Mouse (Mus musculus): Measurements from ENCODE around the gene Vti1a. TPM values are rescaled to one million over a fixed set of nuclear protein-coding genes. Genes with fewer than 3 reads are reported as not detected.
A peak's percentile ranks its signal among the peaks of the same experiment; 100 is the strongest.

Gene Vti1a
- total RNA-seq (2015) (25.0 and 25.2 TPM in 2 replicates), total RNA-seq (2017) (34.2 and 45.6 TPM in 2 replicates)

DNA sequence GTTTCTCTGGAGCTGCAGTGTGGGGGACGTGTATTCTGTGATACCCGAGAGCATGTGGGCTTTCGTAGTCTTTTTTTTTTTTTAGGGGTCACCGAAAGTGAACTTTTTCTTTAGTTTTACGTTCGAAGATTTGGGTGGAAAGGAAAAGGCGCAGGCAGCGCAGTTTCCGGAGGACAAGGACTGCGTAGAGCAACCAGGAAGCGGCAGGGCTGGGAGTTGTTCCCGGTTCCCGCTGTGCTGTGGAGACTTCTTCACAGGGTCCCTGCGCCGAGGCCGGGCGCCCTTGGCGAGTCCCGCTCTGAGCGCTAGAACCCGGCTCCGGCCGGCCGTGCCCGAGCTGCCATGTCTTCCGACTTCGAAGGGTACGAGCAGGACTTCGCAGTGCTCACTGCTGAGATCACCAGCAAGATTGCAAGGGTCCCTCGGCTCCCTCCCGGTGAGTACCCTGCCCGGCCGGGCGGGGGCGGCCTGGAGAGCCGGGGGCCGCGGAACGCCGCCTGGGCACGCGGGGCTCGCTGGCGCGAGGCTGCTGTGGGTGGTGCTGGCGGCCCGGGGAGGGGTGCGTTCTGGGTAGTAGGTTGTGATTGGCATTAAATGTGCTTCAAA, at the start of gene Vti1a:
Gene Vti1a, plus strand, starts transcription at position 187 of the 606 bp plus-strand sequence.
- peak; percentile 91 for ATAC-seq (replicated peaks; ENCODE audit: poor library complexity)

DNA sequence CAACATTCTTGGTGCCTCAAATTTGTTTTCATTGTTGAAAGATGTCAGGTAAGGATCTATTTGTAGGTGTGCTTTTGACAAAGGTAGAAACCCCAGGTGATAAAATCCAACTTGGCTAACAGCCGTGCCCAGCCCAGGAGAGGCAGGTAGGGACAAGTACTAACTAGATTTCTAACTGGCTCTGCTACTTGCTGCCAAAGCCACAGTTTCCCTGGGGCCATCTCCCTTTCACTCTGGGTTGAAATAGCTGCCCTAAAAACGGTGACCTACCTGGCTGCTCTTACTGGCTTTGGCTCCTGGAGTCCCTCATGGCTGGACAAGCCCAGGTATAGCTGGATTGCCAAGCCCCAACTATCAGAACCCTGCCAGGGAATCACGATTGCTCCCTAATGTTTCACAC, 49.3 kb upstream of the Vti1a start:
- no peak for ATAC-seq (replicated peaks; ENCODE audit: poor library complexity)

DNA sequence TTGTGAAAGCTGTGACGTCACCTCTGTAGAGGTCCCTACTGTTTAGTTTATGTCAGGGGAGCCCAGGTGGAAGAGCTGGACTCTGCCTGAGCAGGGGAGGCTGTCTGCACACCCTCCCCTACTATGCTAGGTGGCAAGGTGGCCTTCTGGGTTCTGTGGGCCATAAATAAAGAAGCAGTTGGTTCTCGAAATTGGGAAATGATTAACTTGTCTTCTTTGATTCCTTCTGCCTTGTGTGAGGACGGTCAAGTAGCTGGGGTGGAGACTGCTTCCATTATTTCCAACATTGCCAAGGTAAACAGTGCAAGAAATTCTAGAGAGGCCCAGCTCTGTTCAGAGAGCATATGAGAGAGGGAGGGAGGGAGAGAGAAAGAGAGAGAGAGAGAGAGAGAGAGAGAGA, 47.9 kb upstream of the Vti1a start:
- no peak for ATAC-seq (replicated peaks; ENCODE audit: poor library complexity)

DNA sequence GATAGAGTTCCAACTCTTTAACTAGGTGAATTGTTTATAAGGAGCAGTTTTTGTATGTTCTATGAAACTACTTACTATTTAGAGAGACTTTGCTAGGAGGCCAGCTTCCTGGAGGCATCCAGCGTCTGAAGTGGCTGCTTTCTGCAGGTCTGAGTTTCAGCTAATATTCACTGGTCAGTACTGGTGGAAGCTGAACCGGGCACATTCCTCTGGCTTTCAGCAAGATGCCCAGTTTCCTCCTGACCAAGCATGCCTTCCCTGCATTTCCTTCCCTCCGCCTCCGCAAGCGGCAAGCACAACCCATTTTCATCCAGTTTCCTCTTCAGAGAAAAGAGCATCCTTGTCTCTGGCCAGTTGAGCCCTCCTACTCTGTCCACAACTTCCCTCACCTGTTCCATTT, 47.0 kb upstream of the Vti1a start:
- ATAC-seq (replicated peaks; ENCODE audit: poor library complexity), result no peak

DNA sequence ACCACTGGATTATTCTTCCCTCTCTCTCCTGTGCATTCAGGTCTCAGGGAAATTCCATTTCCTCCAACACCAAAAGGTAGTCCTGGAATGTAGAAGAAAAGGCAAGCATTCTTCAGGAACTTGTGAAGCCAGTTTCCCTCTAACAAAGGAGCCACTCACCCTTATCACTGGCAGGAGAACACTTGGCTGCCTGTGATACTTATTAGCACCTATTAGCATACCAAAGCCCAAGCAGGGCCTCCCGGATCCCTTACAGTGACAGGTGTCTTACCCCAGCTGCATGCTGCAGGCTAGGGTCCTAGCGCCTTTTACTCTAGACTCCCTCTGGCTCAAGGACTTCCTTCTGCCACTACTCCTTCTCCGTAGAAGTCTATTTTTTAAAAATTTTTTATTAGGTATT, 44.6 kb upstream of the Vti1a start:
- 0 out of 2 replicates have a peak, but pooled peaks have one; percentile 24 for ATAC-seq (replicated peaks; ENCODE audit: poor library complexity)

DNA sequence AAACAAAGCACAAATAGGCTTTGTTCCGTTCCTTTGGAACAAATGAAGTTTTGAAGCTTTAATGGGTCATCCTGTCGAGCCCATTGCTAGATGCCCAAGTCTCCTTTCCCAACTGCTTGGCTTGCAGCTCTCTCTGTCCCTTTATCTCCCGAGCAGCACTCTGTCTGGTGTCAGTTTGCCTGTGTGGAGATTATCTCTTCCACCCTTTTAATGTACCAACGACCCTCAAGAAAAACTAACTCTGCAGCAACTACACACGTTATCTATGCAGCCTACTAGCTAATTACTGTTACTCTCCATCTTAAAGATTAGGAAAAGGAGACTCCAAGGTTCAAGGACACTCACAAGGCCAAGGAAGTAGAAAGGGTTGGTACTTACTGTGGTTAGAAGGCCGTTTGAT, 42.8 kb upstream of the Vti1a start:
- ATAC-seq (replicated peaks; ENCODE audit: poor library complexity), result peak; percentile 74

DNA sequence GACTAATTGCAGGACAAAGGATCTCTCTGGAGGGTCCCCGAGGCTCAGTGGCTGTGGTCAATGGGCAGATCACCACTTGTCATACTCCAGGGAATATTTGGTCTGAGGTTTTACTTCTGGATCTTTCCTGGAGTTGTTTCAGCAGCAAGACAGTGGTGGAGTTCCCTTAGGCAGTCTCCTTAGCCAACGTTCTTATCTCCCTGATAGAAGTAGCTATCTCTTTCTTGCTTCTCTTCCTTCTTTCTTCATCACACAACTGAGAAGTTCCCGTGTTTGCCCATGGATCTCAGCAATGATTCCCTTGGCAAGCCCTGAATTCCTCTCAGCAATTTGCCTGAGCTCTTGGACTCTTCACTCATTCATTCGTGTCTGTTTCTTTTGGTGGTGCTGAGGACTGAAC, 40.0 kb upstream of the Vti1a start:
- ATAC-seq (replicated peaks; ENCODE audit: poor library complexity), result no peak

DNA sequence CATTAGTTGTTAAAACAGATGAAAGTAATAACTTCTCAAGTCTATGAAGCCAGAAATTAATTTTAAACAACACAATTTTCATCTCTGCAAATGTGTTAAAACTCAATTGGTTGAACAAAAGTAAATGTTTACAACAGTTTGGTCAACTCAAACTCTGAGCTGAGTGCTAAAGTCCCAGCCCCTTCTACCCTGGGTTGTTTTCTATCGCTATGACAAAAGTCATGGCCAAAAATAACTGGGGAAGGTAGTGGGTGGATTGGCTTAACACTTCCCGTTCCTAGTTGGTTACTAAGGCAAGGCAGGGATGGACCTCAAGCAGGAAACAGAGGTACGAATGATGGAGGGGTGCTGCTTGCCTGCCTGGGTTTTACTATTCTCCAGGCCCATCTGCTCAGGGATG, 39.3 kb upstream of the Vti1a start:
- no peak for ATAC-seq (replicated peaks; ENCODE audit: poor library complexity)

DNA sequence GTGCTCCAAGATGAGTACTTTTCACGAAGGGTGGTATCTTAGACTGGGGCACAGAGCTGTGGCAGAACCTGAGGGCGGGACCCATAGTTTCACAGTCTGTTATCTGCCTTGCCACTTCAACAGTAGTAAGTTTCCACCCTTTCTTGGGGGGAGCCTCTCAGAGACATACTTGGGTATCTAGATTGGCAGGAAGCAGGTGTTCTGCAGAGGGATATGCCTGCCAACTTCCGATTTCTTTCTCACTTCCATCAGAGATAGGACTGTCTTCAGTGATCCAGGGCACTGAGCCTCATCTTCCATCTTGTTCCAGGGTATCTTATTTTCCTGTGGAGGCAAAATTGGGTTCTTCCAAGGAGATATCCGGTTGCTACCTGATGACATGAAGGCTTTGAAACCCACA, 32.0 kb upstream of the Vti1a start:
- peak; percentile 99 for ATAC-seq (replicated peaks; ENCODE audit: poor library complexity)

DNA sequence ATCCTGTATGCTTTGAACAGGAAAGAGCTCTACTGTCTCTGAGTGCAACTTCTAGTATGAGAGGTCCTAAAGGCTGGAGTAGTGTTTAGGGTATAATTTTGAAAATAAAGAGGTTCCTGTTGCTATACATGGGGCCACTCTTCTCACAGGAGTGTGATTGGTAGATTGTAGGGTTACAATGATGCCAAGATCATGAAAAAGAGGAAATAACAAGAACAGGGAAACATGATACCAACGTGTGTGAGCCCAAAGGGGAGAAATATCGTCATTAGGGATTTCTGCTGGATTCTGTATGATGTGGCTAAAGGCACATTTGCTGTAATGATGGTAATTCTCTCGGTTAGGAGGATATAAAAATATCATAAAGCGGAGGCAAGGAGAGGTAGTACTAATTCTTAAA, 30.1 kb upstream of the Vti1a start:
- no peak for ATAC-seq (replicated peaks; ENCODE audit: poor library complexity)

DNA sequence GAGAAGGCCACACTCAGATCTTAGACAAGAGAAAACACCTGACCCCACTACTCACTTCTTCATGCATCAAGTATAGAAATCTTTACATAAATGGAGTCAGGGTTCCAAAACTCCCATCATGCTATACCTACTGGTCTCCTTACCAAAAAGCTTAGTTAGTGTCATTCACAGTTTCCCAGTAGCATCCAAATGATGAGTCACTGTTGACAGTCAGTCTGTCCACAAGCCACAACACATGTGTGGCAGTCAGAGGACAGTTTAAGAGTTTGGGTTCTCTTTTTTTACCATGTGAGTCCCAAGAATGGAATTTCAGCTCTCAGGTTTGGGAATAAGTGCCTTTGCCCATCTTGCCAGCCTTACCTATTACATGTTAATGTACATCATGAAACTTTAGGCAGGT, 27.1 kb upstream of the Vti1a start:
- ATAC-seq (replicated peaks; ENCODE audit: poor library complexity), result no peak

DNA sequence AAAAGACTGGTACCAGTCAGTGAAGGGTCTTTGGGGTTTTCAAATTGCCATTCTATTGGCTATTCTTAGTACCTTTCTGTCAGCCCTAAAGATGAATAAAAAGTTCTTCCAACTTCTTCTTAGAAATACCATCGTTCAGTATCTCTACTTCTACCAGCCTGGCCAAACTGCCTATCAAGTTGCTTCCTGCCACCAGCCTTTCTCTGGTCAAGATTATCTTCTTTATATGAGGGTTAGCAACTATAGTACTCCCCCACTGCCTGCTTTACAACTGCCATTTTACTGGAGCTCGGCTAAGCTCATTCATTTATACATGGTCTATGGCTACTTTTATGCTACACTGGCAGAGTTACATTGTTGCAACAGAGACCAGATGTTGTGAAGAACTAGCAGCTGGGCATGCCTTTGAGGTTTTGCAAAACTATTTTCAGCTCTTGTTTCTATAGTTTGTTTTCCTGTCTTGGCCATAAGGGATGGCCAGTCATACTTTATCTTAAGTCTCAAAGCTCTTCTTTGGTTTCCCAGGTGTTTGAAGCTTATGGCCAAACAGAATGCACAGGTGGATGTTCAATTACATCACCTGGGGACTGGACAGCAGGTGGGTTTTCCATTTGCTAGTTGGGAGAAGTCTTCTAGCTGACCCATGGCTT, 25.3 kb upstream of the Vti1a start:
- 0 out of 2 replicates have a peak, but pooled peaks have one; percentile 18 for ATAC-seq (replicated peaks; ENCODE audit: poor library complexity)

DNA sequence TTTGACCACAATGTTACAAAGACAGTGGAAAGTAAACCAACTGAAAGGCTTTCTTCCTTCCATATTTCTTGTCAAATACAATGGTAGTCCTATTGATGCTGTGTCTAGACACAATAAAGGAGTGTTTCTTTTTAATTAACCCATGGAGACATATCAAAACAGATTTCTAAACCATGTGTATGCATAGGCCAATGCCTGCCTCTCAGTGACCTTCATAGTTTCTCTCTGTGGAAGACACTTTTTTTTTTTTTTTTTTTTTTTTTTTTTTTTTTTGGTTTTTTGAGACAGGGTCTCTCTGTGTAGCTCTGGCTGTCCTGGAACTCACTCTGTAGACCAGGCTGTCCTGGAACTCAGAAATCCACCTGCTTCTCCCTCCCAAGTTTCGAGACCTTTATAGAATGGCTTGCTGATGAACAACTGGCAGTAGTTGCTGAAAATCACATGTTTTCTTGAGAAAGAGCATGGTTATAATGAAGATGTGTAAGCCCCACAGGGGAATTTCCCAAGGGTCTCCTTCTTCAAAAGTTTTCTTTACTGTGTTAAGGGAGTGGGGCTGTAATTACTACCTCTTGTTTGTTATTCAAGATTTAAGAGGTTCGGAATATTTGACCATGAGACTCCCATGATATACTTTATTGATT, 23.8 kb upstream of the Vti1a start:
- no peak for ATAC-seq (replicated peaks; ENCODE audit: poor library complexity)

DNA sequence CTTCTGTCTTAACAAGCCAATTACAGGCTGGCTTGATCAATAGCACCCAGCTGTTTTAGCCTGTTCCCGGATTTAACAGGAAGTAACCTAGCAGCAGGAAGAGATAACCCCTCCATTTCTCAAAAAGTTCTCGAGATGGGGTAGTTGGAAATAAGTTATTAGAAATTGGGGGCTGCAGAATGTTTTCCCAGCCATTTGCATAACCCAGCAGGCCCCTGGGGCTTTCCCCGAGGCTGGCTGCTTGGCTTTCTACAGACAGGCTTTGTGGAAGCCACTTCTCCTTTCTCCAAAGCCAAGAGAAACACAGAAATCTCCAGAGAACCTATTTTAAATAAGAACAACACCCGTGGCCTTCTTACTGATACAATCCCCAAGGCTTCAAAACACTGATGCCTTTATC, 22.9 kb upstream of the Vti1a start:
- ATAC-seq (replicated peaks; ENCODE audit: poor library complexity), result no peak

DNA sequence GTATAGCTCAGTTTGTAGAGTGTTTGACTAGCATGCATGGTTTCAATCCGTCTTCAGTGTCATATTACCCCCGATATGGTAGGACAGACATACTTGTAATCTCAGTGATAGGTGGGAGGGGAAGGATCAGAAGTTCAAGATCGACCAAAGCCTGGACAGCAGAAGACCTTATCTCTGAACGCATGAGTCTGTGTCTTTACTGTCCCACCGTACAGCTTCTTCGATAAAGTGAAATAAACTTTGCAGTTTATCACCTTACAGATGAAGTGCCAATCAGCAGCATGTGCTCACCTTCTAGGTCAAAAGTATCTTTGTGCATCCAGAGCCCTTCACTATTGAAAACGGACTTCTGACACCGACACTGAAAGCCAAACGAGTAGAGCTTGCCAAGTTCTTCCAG, 21.0 kb upstream of the Vti1a start:
- peak; percentile 27 for ATAC-seq (replicated peaks; ENCODE audit: poor library complexity)

DNA sequence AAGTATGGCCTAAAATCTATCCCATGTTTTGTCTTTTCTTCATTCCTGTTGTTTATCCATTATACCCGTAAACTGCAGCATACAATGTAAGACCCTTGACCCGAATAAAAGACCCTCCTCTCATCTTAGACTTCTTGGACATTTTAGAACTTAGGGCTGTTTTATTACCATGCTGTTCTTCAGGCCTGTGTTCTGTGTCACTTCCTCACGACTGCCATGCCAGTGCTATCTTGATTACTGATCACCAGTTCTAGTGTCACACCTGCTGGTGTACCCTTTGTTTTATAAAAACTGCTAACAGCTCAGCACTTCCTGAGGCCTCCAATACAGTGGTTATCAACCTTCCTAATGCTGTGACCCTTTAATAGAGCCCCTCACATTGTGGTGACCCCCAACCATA, 20.5 kb upstream of the Vti1a start:
- ATAC-seq (replicated peaks; ENCODE audit: poor library complexity), result 0 out of 2 replicates have a peak, but pooled peaks have one; percentile 21

DNA sequence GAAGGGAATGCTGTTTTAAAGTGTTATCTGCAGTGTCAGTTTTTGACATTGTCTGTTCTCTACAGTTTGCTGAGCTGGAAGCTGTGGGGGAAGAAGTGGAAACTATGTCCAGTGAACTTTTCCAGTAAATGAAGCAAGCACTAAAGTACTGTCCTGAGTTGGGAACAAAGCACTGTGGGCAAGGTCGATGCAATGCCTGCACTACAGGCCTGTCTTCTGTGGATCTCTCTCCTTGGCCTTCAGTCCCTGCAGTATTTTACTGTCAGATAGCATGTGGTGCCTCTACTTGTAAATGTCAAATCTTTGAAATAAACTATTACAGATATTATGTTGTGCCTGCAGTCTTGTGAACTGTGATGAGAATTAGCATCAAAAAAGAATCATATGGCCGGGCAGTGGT, 19.8 kb upstream of the Vti1a start:
- ATAC-seq (replicated peaks; ENCODE audit: poor library complexity), result no peak

DNA sequence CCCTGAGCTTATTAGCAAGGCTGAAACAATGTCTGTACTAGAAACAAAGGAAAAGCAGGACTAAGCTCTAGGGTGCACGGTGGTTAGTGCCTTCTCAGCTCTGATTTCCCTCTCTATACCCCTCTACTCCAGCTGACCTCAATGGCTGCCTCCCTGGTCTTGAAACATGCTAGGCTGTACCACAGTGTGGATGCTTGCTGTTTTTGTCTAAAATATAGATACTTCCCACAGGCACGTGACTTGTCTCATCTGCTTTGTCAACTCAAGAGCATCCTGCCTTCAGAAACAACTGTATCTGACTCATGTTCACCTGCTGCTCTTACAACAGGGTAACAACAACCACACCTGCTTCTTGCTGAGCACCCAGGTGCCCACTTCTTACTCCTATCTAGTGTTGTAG, 18.6 kb upstream of the Vti1a start:
- no peak for ATAC-seq (replicated peaks; ENCODE audit: poor library complexity)

DNA sequence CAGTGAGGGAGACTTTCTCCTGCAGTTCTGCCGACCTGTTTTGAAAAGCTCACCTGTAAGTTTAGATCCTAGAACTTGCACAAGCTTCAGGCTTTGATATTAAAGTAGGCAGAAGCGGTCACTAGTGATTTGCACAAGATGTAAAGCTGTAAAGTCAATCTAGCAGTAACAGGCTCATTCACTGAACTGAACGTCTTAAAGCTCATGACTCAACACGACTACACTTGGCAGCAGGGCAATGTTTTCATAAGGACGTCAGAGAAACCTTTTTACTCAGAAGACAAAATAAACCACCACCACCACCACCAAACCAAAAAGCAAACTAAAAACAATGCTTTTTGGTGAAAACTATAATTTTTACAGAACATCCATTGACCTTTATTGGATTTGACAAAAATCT, 18.1 kb upstream of the Vti1a start:
- ATAC-seq (replicated peaks; ENCODE audit: poor library complexity), result no peak

DNA sequence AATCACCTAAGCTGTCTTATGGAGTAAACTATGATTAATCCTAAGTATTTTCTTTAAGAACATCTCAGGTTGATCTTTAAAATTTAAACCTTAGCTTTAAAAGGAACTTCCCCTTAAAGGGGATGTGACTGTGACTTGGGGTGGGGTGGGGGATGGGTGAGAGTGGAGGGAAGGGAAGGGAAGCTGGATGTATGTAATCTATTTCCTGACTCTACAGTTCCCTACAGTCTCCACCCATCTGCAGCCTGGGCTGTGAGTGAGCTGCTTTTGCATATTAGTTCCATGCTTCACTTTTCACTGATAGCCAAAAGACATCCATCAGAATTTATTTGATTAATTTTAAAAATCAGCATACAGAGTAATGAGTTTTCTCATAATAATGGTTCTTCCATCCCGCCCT, 16.7 kb upstream of the Vti1a start:
- ATAC-seq (replicated peaks; ENCODE audit: poor library complexity), result peak; percentile 70

DNA sequence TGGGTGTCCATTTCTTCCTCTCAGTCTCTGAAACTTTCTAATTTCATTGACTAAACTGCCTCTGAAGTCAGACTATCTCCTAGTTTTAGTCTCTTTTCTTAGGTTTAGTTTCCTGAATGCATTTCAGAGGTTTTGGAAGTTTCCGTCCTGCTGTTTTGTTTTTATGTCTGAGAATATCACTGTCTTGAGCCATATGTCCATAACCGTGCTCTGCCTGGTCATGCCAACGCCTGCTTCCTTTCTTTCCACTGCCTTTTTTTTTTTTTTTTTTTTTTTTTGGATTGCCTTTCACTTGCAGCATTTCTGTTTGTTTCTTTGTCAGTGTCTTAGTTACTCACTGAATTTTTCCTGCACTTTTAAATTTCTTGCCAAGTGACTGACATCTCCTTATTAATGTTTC, 15.6 kb upstream of the Vti1a start:
- no peak for ATAC-seq (replicated peaks; ENCODE audit: poor library complexity)

DNA sequence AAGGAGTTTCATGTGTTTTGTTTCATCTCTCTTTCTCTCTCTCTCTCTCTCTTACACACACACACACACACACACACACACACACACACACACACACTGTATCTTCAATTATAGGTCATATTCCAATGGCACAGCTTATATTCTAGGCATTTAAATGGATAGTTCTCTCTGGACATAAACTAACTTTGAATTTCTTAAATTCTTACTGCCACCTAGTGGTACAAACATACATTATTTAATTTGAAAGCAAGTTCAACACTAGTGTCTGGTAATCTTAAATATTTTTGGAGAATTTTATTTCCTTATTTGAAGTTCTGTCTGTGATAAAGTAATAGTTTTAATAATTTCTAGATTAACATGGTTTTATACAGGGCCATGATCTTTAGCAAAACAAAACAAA, 11.1 kb upstream of the Vti1a start:
- ATAC-seq (replicated peaks; ENCODE audit: poor library complexity), result peak; percentile 66
